Mouse (Mus musculus) heart, postnatal 14 days (tissue): Measurements from ENCODE around the gene Retsat. TPM values are rescaled to one million over a fixed set of nuclear protein-coding genes. Genes with fewer than 3 reads are reported as not detected.

Experiments
- DNase-seq, 2 experiments: peaks; one replicate each; pipeline ENCODE4 v3.0.0; 2021 to 2022
- intact Hi-C: fragments of 180-260 bp; cut with DNase I; formaldehyde crosslinking; loops from one replicate; pipeline ENCODE4 v1.15.1; 2025
- total RNA-seq, 2 experiments: library from RNA; stranded (reverse); gene quantifications; 2 replicates each; pipeline ENCODE4 v1.2.3; 2021

The Retsat gene
- total RNA-seq, 2 experiments from 2014 or later, result 164 to 166 TPM

DNA sequence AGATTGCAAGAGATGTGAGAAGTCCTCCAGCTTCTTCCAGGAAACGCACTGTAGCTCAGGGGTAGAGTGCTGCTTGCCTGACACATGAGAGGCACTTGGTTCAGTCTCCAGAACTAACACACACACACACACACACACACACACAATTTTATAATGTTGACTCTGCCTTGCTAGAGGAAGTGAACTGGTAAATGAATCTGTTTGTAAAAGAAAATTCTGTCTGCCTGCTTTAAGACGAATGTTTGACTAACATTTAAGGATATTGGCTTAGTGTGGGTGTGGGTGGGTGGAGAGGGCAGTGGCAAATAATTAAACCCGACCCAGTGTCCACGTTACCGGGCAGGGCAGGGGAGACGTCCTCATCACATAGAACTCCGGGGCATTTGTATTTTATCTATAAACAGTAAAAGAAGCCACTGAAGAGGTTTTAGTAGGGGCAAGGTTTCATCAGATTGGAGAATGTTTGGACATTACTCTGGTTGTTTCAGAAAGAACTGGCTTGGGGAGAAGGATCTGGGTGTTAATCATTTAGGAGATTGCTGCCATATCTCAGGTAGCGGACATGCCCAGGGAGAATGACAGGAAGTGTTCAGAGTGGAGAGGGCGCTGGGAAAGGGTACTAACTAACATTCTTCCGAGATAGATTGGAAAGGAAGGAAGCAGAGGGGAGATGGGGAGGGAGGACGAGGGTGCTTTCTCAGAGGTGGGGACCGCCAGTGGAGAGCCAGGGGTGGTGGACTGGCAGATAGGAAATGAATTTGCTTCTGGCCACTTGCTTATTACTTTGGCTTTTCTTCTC lies 21.7 kb downstream of the Retsat start:
- intact Hi-C loops, result no loop called here

DNA sequence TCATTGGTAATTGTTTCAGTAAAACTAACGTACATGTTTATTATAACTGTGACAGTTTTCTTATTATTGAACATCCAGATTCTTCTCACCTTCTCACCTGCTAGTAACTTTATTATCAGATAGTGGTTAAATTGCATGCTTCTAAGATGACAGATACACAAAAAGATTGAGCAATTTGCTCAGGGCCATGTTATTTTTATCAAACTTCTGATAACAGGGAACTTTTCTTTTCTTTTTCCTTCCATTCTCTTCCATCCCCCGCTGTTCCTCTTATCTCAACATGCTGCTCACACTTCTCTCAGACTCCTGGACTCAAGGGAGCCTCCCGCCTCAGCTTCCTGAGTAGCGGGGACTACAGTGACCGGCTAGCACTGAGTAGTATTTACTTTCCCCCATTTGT lies 22.6 kb downstream of the Retsat start:
- intact Hi-C loops, result no loop called here
- no peak for DNase-seq

More for the DNA sequence above, 21.7 kb downstream of the Retsat start:
- no peak for DNase-seq

DNA sequence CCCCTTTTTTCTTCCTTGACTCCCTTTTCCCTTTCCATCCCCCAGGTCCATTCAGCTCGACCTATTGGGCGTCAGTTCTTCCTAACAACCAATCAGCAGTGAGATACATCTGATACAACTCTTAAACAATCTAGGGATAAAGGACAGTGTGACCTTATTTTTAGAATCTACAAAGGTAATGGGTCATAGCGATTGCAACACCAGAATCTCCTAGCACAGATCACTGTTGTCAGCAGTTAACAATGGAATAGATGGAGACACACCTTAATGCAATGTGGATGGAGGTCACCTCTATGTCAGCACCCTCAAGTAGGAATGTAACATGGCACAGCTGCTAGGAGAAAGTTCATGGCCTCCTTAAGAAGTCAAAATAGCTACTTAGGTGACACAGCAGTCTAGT lies 24.6 kb downstream of the Retsat start:
- no peak for DNase-seq
- intact Hi-C loops, result no loop called here

DNA sequence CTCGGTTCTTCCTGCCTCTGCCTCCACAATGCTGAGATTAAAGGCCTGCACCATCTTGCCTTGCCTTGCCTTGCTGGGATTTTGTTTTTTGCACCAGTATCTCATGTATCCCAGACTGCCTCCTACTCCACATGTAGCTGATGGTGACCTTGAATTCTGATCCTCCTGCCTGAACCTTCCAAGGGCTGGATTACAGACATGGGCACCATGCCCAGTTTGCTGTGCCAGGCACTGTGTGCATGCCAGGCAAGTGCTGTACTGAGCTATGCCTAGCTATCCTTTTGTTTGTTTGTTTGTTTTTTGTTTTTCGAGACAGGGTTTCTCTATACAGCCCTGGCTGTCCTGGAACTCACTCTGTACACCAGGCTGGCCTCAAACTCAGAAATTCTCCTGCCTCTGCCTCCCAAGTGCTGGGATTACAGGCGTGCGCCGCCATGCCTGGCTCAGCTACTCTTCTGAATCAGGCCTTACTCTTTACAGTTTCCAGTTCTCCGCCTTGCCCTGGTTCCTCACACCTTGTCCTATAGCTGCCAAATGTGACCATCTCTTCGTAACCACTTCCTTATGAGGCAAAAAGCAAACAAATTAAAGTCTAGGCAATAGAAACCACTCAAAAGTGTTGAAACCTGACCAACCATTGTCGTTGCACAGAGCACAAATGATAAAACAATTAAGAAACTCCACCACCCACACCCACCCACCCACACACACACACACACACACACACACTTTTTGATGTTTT lies 25.6 kb downstream of the Retsat start:
- peak; percentile 40 to 44 for DNase-seq
- intact Hi-C loops, result no loop called here

DNA sequence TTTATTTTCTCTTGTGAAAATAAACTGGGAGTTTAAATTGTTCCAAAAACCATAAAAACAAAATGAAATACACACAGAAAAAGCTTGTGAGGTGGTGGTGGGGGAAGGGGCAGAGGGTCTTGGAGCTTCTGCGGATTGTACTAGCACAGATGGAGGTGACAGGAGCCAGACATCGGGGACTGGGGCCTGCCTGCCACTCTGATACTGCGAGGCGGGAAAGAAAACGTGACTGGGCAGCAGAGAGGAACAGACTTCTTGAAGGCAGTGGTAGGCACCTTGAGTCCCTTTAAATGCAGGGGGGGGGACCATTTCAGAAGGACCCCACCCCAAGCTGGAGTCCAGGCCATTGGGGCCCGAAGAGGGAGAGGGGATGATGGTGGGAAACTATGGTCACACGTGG lies 28.1 kb downstream of the Retsat start:
- DNase-seq, result no peak
- intact Hi-C loops, result no loop called here

DNA sequence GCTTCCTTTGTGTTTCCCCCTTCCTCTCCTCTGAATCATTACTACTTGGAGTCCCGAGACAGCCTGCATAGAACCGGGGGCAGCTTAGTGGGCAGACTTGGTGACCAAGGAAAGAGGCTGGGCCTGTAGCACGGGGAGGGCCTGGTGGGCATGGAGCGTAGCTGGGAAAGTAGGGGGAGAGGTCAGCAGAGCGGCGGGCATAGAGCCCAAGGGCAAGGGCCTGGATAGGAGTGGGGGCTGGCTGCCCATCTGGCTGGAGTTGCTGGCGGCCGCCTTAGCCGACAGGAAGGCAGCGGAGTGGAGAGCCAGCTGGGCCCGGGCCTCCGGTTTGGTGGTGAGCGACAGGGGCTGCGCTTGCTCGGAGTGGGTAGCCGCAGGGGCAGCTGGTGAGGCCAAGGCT lies 29.0 kb downstream of the Retsat start:
- no peak for DNase-seq
- intact Hi-C loops, result no loop called here

DNA sequence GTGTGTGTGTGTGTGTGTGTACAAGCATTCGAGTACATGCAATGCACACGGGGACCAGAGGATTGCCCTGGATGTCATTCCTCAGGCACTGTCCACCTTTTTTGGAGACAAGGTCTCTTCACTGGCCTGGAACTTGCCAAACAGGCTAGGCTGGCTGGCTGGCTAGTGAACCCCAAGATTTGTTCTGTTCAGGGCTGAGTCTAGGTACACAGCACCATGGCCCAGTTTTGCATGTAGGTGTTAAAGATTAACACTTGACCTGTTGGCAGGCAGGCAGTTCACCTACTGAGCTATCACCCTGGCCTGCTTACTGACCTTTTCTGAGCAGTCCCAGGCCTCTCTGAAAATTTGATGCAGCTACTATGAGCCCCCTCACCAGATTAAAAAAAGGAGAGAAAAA lies 32.1 kb downstream of the Retsat start:
- no peak for DNase-seq
- intact Hi-C loops, result loop anchor here (5.0 to 10.0 kb wide), 2 partner anchors 37 to 524 kb away; no protein-coding TSS in a partner anchor

DNA sequence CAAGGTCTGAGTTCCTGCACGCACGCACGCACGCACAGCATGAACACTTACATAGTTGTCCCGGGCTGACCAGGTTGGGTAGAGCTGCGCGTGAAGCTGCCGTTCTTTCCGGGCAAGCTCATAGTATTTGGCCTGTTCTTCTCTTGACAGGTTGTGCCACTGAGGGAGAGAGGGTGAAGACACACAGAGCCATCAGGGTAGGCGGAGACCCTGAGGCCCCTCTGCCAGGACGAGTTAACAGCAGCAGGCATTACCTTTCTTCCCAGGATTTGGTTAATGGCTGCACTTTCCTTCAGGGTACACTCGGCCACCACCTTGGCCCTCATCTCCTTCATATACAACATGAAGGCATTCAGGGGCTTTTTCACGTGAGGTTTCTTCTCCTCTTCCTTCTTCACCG lies 32.7 kb downstream of the Retsat start:
- intact Hi-C loops, result loop anchor here (5.0 to 10.0 kb wide), 2 partner anchors 36 to 524 kb away; no protein-coding TSS in a partner anchor
- DNase-seq, result no peak

DNA sequence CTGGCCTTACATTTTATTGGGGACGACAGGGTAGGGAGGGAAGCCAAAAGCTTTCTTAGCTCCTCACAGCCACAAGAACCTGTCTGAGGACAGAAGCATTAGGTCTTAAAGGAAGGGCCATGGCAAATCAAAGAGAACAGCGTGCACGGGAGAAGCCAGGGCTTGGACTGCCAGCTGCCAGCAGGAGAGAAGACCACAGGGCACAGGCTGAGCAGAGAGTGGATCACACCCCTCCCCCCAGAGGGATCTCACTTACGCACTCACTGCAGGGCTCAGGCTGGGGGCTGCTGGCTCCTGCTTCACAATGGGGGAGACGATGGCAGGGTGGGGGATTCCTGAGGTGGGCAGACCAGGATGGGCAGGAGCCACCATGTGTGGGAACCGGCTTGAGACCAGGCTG lies 33.4 kb downstream of the Retsat start:
- intact Hi-C loops, result loop anchor here (5.0 to 10.0 kb wide), 2 partner anchors 36 to 523 kb away; no protein-coding TSS in a partner anchor

DNA sequence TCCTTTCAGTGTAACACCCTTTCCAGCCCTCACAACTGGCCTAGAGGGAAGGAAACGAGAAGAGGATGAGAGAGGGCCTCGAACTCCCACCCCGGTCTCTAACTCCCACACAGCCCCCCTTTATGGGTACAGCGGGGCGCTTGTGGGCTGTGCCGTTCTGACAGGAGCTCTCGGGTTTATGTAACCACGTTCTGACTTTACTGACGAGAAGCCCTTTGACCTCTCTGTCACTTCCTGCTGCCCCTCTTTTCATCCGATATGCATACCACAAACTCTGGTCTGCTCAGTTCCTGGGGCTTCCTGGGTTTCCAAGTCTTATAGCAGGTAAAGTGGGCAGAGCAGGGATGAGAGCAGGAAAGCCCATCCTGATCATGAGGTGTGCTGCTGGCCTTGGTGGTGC lies 36.0 kb downstream of the Retsat start:
- DNase-seq, result no peak
- intact Hi-C loops, result loop anchor here (5.0 to 10.0 kb wide), 2 partner anchors 33 to 520 kb away; no protein-coding TSS in a partner anchor

More for the DNA sequence above, 33.4 kb downstream of the Retsat start:
- DNase-seq, result no peak

DNA sequence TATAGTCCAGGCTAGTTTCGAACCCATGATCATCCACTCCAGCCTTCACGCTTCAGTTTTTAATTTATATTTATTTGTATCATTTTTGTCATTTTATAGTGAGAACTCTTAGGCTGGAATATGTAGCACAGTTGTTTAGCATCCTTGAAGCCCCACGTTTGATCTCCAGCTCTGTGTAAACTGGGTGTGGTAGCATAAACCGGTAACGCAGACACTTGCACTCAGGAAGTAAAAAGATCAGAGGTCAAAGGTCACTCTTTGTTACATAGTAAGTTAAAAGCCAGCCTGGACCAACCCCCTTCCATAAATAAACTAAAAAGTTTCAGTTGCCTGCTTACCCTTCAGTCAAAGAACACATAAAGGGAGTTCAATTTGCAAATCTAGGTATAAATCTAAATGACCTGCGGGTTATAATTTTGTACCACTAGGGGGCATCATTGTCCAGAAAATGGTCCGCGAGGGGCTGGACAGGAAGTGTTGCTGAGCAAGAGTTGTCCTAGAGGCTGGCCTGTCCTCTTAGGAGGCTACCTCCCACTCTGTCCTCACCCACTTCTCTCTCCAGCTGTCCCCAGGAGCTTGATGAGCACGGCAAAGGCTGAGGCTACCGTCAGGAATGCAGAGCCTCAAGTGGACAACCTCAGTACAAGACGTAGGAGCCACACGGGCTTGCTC lies 37.6 kb downstream of the Retsat start:
- intact Hi-C loops, result loop anchor here (1.0 to 10.0 kb wide), 3 partner anchors 153 to 519 kb away; partner anchors contain the start of gene Tcf7l1
- DNase-seq, result peak; percentile 56 to 79

DNA sequence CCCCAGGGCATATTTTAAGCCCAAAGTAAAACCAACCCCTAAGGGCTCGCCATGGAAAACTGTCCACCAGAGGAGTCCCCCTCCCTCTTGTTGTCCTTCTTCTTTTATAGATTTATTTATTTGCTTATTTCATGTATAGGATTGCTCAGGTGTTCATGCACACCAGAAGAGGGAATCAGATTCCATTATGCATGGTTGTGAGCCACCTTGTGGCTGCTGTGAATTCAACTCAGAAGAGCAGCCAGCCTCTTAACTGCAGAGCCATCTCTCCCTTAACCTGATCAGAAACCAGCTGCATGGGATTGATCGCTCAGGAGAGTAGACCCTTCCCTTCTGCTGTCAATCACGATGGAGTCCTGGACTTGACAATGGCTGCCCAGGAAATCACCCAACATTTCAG lies 38.7 kb downstream of the Retsat start:
- no peak for DNase-seq
- intact Hi-C loops, result loop anchor here (1.0 to 10.0 kb wide), 3 partner anchors 152 to 518 kb away; partner anchors contain the start of gene Tcf7l1

DNA sequence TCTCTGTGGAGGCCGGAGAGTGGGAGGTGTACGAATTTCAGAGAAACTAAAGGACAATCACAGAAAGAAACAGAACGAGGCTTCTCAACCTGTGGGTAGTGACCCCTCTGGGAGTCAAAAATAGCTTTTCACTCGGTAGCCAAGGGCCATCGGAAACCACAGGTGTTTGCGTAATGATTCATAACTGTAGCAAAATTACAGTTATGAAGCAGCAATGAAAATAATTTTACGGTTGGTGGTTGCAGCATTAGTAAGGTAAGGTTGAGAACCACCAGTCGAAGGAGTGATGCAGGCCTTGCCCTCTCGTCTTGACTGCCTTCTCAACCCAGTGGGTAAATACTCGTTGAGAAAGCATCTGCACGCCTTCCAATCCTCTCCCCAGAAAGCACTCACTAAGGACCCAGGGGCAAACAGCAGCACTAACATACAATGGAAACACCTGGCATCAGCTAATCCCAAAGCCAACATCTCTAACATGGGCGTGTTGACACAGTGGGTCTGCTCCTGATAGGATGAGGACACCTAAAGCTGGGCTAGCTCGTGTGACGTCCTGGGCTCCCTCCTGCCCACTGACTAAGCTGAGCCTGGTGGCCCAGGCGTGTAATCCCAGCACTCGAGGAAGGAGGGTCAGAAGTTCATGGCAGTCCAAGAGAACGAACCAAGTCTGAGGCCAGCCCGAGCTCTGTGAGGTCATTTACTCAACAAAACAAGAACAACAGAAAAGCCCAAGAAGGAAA lies 43.1 kb downstream of the Retsat start:
- DNase-seq, result no peak
- intact Hi-C loops, result no loop called here

DNA sequence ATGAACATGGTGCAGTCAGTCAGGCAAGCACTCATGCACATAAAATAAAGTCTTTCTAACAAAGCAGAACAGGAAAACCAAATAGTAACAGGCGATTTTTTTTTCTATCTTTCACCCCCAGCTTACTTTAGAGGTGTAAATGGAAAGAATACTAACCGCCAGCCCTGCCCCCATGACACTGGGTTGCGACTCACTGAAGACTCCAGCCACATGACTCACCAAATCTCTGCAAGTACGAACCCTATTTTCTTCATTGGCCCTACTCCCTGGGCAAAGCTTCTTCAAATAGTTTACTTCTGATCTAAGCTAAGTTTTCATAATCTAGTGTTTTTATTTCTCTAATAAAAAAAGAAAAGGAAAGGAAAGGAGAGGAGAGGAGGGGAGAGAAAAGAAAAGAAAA lies 46.3 kb downstream of the Retsat start:
- DNase-seq, result no peak
- intact Hi-C loops, result no loop called here

DNA sequence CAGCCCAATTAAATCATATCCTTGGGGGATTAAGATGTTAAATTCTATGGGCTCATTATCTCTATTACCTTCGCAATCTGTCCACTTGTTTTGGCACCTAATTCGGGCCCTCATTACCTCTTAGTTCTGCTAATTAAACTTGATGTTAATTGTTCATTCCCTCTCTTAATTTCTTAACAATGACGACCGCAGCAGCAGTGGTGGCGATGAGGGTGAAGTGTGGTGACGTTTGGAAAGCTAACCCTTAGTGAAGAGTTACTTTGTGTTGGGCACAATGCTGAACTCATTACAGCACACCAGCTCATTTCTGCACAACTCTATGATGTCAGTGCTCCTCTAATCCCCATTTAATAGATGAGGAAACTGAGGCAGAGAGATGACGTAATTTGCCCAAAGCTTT lies 47.1 kb downstream of the Retsat start:
- intact Hi-C loops, result no loop called here

DNA sequence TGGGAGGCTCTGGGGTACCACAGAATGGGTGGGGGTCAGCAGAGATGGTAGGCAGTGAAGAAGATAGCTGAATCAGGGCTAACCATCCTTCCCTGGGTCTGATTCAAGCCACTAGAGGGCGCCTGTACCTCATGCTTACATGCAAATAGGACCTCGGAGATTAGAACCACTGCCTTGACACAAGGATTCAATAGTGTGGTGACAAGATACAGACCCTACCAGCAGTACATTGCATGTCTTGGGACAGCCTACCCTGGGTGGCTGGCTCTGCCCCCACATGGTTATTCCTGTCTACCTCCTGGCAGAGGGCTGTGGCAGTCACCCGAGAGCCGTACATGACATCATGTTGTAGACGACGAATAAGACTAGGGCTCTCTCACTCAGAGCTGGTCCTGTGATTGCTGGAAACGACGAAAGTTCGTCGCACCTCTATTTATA lies 49.1 kb downstream of the Retsat start:
- peak; percentile 70 to 82 for DNase-seq
- intact Hi-C loops, result loop anchor here (2.0 kb wide), 2 partner anchors 19 to 141 kb away; partner anchors contain the start of gene Tcf7l1

More for the DNA sequence above, 47.1 kb downstream of the Retsat start:
- DNase-seq, result no peak

DNA sequence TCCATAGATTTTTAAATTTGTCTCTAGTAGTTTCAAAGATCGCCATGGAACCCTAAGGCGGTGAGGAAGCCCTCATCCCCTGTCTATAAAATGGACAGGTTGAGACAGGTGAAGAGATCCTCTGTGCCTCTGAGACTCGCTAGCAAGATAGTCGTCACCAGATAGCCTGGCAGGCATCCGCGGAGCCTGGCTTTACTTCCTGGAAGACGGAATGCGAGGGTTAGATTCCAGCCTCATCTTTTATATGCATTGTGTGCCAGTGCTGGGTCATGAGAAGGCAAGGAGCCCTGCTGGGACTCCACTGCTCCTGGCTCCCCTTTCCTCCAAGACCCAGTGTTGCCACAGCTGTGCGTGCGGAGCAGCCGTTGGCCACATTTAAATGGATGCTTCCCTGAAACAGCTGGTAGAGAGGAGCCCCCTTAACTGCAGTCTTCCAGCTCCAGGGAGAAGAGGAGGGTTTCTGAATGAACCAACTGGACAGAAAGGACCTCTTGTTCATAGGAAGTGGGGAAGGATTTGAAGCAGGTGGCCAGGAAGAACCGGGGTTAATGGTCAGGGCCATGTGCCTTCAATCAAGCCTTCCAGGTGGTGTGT lies 49.8 kb downstream of the Retsat start:
- intact Hi-C loops, result no loop called here
- DNase-seq, result no peak

DNA sequence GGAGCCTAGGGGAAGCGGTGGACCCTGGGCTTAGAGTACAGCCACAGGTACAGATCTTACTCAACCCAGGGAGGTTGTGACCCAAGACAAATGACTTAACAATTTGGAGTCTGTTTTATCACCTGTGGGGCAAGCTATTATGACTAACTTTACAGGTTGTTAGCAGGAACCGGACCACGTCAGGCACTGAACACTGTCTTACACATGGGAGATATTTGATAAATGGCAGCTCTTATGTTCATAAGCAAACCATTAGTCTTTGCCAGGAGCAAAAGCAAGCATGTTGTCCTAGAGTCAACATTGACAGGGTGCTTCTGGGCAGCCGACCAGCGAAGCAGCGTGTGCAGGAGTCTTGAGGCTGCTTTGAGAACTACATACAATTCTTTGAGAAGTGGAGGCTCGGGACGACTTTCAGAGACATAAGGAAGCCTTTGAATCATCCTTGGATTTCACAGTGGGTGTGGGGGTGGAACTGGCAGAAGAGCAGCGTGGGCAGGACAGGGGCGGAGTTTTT lies 52.1 kb downstream of the Retsat start:
- intact Hi-C loops, result loop anchor here (10.0 kb wide), 1 partner anchor 574 kb away; the partner anchor contains the start of gene Dnah6
- no peak for DNase-seq

DNA sequence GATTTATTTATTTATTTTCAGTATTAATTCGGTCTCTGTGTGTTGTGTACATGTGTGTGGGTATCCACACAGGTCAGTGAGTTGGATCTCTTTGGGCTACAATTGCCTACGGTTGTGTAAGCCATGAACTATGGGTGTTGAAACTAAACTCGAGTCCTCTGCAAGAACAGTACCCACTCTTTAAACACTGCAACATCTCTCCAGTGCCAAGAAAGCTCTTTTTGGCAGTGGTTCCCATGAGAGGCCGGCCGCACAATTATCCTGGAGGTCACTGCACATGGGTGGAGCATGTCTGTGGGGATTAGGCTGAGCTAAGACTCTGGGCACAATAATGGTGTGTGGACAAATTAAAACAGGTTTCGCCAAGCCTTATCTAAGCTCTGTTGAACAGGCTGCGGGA lies 55.1 kb downstream of the Retsat start:
- DNase-seq, result peak in 1 of 2 experiments; percentile 70
- intact Hi-C loops, result loop anchor here (10.0 kb wide), 1 partner anchor 571 kb away; the partner anchor contains the start of gene Dnah6
